Comparison of ENCODE assay signal across 8 mouse cellular contexts in the genomic region with DNA sequence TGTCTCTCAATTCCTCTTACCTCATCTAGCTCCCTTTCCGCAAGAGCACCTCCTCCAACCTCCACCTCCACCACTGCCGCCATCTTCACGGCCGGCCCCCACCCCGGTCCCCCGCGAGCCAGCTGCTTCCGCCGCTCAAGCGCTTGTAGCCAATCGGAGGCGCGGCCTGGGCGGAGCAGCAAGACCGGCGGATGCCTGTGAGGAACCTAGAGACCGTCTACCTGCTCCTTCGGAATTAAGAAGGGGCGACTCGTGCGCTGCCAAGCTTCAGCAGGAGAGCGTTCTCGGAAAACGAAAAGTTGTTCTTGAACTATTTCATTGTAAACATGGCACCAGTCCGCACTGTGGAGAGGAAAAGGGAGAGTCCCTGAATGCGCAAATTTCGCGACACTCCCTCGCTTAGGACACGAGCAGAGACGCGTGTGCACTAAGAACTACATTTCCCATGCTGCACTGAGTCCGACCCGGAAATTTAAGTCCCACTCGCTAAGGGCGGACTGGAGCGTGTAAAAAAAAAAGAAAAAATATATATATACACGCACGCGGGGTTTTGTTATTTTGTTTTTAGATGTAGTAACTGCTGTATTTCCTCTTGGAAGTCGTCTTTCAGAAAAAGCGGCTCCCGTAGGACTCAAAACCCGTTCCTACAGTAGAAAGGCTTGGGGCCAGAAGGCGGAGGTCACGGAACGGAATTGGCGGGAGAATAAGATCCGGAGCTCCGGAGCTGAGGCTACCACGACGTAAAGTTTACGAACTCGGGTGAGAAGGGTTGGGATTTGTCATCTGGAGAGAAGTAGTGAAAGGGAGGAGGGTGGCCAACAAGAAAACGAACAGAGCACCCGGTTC. TPM values are rescaled to one million over a fixed set of nuclear protein-coding genes. Genes with fewer than 3 reads are reported as not detected.
DNase-seq lines count a peak whose midpoint lies in the region; ATAC-seq and TF ChIP-seq lines count a peak whose summit lies in the region.

A gene (minus strand): TSS at position 424 of the 846 bp plus-strand sequence.
A gene (plus strand): TSS at position 466 of the 846 bp plus-strand sequence.
A gene (plus strand): TSS at position 668 of the 846 bp plus-strand sequence.

- peak within 1 kb of the TSS; percentile 86 for H3K9ac ChIP-seq in heart, embryonic 11.5 days (ENCODE audit: low read depth, low read length)
- H3K9ac ChIP-seq in kidney, embryonic 16.5 days (replicated peaks; ENCODE audit: low read length), result peak within 1 kb of the TSS; percentile 78
- H3K9ac ChIP-seq in liver, adult 2 months (ENCODE audit: low read depth, low read length), result peak within 1 kb of the TSS; percentile 70

- H3K79me2 ChIP-seq in C2C12 (ENCODE audit: control insufficient read depth, insufficient read depth), result peaks cover 57% of the 10 kb centered on the region
- peaks cover 14% of the 10 kb centered on the region; the same call in 1 of the 2 replicates for H3K79me2 ChIP-seq in liver, adult 2 months (ENCODE audit: control insufficient read depth, insufficient read depth, low read length)
- peaks cover 44% of the 10 kb centered on the region for H3K79me2 ChIP-seq in myocyte (ENCODE audit: control insufficient read depth, insufficient read depth)

- H3K27ac ChIP-seq in heart, embryonic 11.5 days (ENCODE audit: low read depth, low read length), result peak within 1 kb of the TSS; percentile 74
- H3K27ac ChIP-seq in kidney, embryonic 16.5 days (ENCODE audit: low read length), result peak within 1 kb of the TSS; percentile 91
- peak within 1 kb of the TSS; percentile 72 for H3K27ac ChIP-seq in liver, adult 2 months (replicated peaks; ENCODE audit: insufficient read depth, low read depth, low read length)

- no peaks in the 10 kb centered on the region for H3K9me3 ChIP-seq in erythroblast, embryonic 14.5 days (ENCODE audit: control insufficient read depth, low read length)
- no peaks in the 10 kb centered on the region for H3K9me3 ChIP-seq in heart, embryonic 11.5 days (replicated peaks; ENCODE audit: control insufficient read depth, low read length)
- no peaks in the 10 kb centered on the region for H3K9me3 ChIP-seq in kidney, embryonic 16.5 days (ENCODE audit: low read length)

- H3ac ChIP-seq in C2C12 (ENCODE audit: control insufficient read depth, insufficient read length, low read depth) (peak within 1 kb of the TSS; percentile 71), myocyte (ENCODE audit: control insufficient read depth, insufficient read length) (peak within 1 kb of the TSS; percentile 25)

- no peak for TF ChIP-seq CTCF in C2C12 (IDR thresholded peaks at IDR 0.05; ENCODE audit: control insufficient read depth, insufficient read depth, insufficient read length)
- TF ChIP-seq CTCF in brain, embryonic 14.5 days (IDR thresholded peaks at IDR 0.05; ENCODE audit: borderline replicate concordance, extremely low read depth, insufficient read depth, insufficient read length), result no peak
- no peak for TF ChIP-seq CTCF in liver, adult 2 months (IDR thresholded peaks at IDR 0.05; ENCODE audit: low read depth, low read length)

- H3K27me3 ChIP-seq in C2C12 (ENCODE audit: control insufficient read depth, insufficient read depth, insufficient read length), result no peaks in the 10 kb centered on the region
- no peaks in the 10 kb centered on the region for H3K27me3 ChIP-seq in erythroblast, embryonic 14.5 days (ENCODE audit: control insufficient read depth)
- H3K27me3 ChIP-seq in heart, embryonic 11.5 days (ENCODE audit: control insufficient read depth, insufficient read depth, low read length), result no peaks in the 10 kb centered on the region
- H3K27me3 ChIP-seq in kidney, embryonic 16.5 days (ENCODE audit: insufficient read depth, low read length), result no peaks in the 10 kb centered on the region
- no peaks in the 10 kb centered on the region for H3K27me3 ChIP-seq in liver, adult 2 months (ENCODE audit: control insufficient read depth, insufficient read depth, low read length)
- no peaks in the 10 kb centered on the region for H3K27me3 ChIP-seq in myocyte (ENCODE audit: control insufficient read depth, insufficient read depth, insufficient read length)
- H3K27me3 ChIP-seq in splenic B cell, adult 2 months (ENCODE audit: control insufficient read depth, insufficient read depth, low read length, poor library complexity, severe bottlenecking), result no peaks in the 10 kb centered on the region

- H3K4me3 ChIP-seq in C2C12 (ENCODE audit: insufficient read depth, poor library complexity, severe bottlenecking), result peak within 1 kb of the TSS; percentile 56
- H3K4me3 ChIP-seq in erythroblast, embryonic 14.5 days (replicated peaks), result peak within 1 kb of the TSS; percentile 86
- peak within 1 kb of the TSS; percentile 82 for H3K4me3 ChIP-seq in heart, embryonic 11.5 days (ENCODE audit: low read depth, low read length)
- peak within 1 kb of the TSS; percentile 76 for H3K4me3 ChIP-seq in kidney, embryonic 16.5 days (ENCODE audit: low read length)
- H3K4me3 ChIP-seq in liver, adult 2 months (ENCODE audit: insufficient read depth, low read depth, low read length), result peak within 1 kb of the TSS; percentile 61
- peak within 1 kb of the TSS; percentile 81 for H3K4me3 ChIP-seq in myocyte

- peak; percentile 98 for DNase-seq in brain, embryonic 14.5 days (ENCODE audit: low read depth)
- DNase-seq in liver, adult 2 months (ENCODE audit: extremely low read depth, low read depth, low spot score), result peak; percentile 91
- peak; percentile 89 for DNase-seq in splenic B cell, adult 2 months (ENCODE audit: low read depth, low spot score)

- peaks cover 34% of the 10 kb centered on the region for H3K79me3 ChIP-seq in C2C12 (ENCODE audit: low read depth)

- H3K4me2 ChIP-seq in heart, embryonic 11.5 days, result peak within 1 kb of the TSS; percentile 87
- peak within 1 kb of the TSS; percentile 67 for H3K4me2 ChIP-seq in kidney, embryonic 16.5 days (replicated peaks; ENCODE audit: low read depth, low read length)
- H3K4me2 ChIP-seq in myocyte (ENCODE audit: low read depth), result peak within 1 kb of the TSS; percentile 85

- peaks cover 7% of the 10 kb centered on the region for H3K36me3 ChIP-seq in C2C12 (ENCODE audit: control insufficient read depth, insufficient read depth)
- peaks cover 27% of the 10 kb centered on the region for H3K36me3 ChIP-seq in erythroblast, embryonic 14.5 days (ENCODE audit: control insufficient read depth)
- H3K36me3 ChIP-seq in heart, embryonic 11.5 days (ENCODE audit: control insufficient read depth, insufficient read depth, low read length), result no peaks in the 10 kb centered on the region
- H3K36me3 ChIP-seq in kidney, embryonic 16.5 days (ENCODE audit: insufficient read depth, low read length), result peaks cover 5% of the 10 kb centered on the region; the same call in 1 of the 2 replicates
- H3K36me3 ChIP-seq in liver, adult 2 months (ENCODE audit: control insufficient read depth, insufficient read depth, low read length), result no peaks in the 10 kb centered on the region
- peaks cover 6% of the 10 kb centered on the region for H3K36me3 ChIP-seq in myocyte (ENCODE audit: control insufficient read depth, insufficient read depth)
- H3K36me3 ChIP-seq in splenic B cell, adult 2 months (ENCODE audit: control insufficient read depth, insufficient read depth, low read length, poor library complexity, severe bottlenecking), result no peaks in the 10 kb centered on the region

- peaks cover 52% of the 10 kb centered on the region for H3K4me1 ChIP-seq in erythroblast, embryonic 14.5 days (ENCODE audit: control insufficient read depth)
- H3K4me1 ChIP-seq in heart, embryonic 11.5 days (ENCODE audit: control insufficient read depth, insufficient read depth, low read length), result peaks cover 14% of the 10 kb centered on the region
- peaks cover 23% of the 10 kb centered on the region for H3K4me1 ChIP-seq in kidney, embryonic 16.5 days (ENCODE audit: insufficient read depth, low read length)
- peaks cover 27% of the 10 kb centered on the region for H3K4me1 ChIP-seq in liver, adult 2 months (ENCODE audit: control insufficient read depth, insufficient read depth, low read length)

- peak; percentile 59; the same call in 1 of the 2 replicates for TF ChIP-seq POLR2A in brain, embryonic 14.5 days (IDR thresholded peaks at IDR 0.05; ENCODE audit: borderline replicate concordance, extremely low read depth, insufficient read depth, insufficient read length, poor library complexity, severe bottlenecking)
- peak; percentile 59; the same call in 1 of the 2 replicates for TF ChIP-seq POLR2A in liver, adult 2 months (IDR thresholded peaks at IDR 0.05; ENCODE audit: extremely low read depth, insufficient read depth, low read length)
- peak; percentile 70 for TF ChIP-seq POLR2A in myocyte (IDR thresholded peaks at IDR 0.05; ENCODE audit: insufficient read length, low read depth)

- ATAC-seq in heart, embryonic 11.5 days (replicated peaks; ENCODE audit: insufficient number of reproducible peaks, low FRiP score, low TSS enrichment), result peak; percentile 96
- ATAC-seq in kidney, embryonic 16.5 days (ENCODE audit: low FRiP score, low TSS enrichment), result peak; percentile 98

- under 1% methylated on average over 56 of the region's 56 CpGs for WGBS in heart, embryonic 11.5 days (ENCODE audit: insufficient replicate concordance)
- WGBS in kidney, embryonic 16.5 days, result under 1% methylated on average over 56 of the region's 56 CpGs
- under 1% methylated on average over 56 of the region's 56 CpGs for WGBS in liver, adult 2 months

RNA-seq across cellular contexts. Expression of the first gene that starts in this region (rescaled TPM):
- polyA plus RNA-seq in C2C12 (2012; fragmentation: generic; extraction: Trizol) (55.8 TPM), myocyte (2012; fragmentation: generic; extraction: Trizol) (48.0 TPM)
- 65.8 and 95.5 TPM in 2 replicates for polyA plus RNA-seq in brain, embryonic 14.5 days (2012; rRNA removed)
- polyA plus RNA-seq in erythroblast, embryonic 14.5 days (2012), result 0.12 and 0.34 TPM in 2 replicates
- polyA plus RNA-seq in heart, embryonic 11.5 days (2014; fragmentation: Nextera tagmentation; extraction: Ambion mirVana), result 20.2 and 22.0 TPM in 2 replicates
- 32.7 and 34.1 TPM in 2 replicates for polyA plus RNA-seq in kidney, embryonic 16.5 days (2015; fragmentation: Nextera tagmentation; extraction: Ambion mirVana)
- 16.2 and 17.1 TPM in 2 replicates for total RNA-seq in liver, adult 2 months (2014; rRNA removed)
- polyA plus RNA-seq in liver, adult 2 months (2012; rRNA removed), result 18.3 and 21.1 TPM in 2 replicates

RNA-seq across cellular contexts. Expression of the second gene that starts in this region (rescaled TPM):
- polyA plus RNA-seq in C2C12 (2012; fragmentation: generic; extraction: Trizol) (13.2 TPM), myocyte (2012; fragmentation: generic; extraction: Trizol) (6.1 TPM)
- polyA plus RNA-seq in brain, embryonic 14.5 days (2012; rRNA removed), result 44.4 and 63.2 TPM in 2 replicates
- polyA plus RNA-seq in erythroblast, embryonic 14.5 days (2012), result 2.0 TPM in 2 replicates
- 15.7 and 18.3 TPM in 2 replicates for polyA plus RNA-seq in heart, embryonic 11.5 days (2014; fragmentation: Nextera tagmentation; extraction: Ambion mirVana)
- 34.4 and 37.5 TPM in 2 replicates for polyA plus RNA-seq in kidney, embryonic 16.5 days (2015; fragmentation: Nextera tagmentation; extraction: Ambion mirVana)
- total RNA-seq in liver, adult 2 months (2014; rRNA removed), result 4.8 and 4.9 TPM in 2 replicates
- 3.2 and 5.9 TPM in 2 replicates for polyA plus RNA-seq in liver, adult 2 months (2012; rRNA removed)

RNA-seq across cellular contexts. Expression of the third gene that starts in this region (rescaled TPM):
- polyA plus RNA-seq in C2C12 (2012; fragmentation: generic; extraction: Trizol), result 0.16 TPM
- 5.7 and 7.7 TPM in 2 replicates for polyA plus RNA-seq in brain, embryonic 14.5 days (2012; rRNA removed)
- polyA plus RNA-seq in erythroblast, embryonic 14.5 days (2012), result not detected in 2 replicates
- polyA plus RNA-seq in heart, embryonic 11.5 days (2014; fragmentation: Nextera tagmentation; extraction: Ambion mirVana), result 0.70 and 1.4 TPM in 2 replicates
- 0.99 and 1.4 TPM in 2 replicates for polyA plus RNA-seq in kidney, embryonic 16.5 days (2015; fragmentation: Nextera tagmentation; extraction: Ambion mirVana)
- total RNA-seq in liver, adult 2 months (2014; rRNA removed), result 0.18 and 0.74 TPM in 2 replicates
- polyA plus RNA-seq in liver, adult 2 months (2012; rRNA removed), result 0.75 and 0.83 TPM in 2 replicates
- polyA plus RNA-seq in myocyte (2012; fragmentation: generic; extraction: Trizol), result 0.12 TPM

Comparison
In these comparisons a context has a peak if more than half of its experiments do, and no peak if none do; other contexts are left out.
1. Peak in every context shown above with its lines: DNase-seq, ATAC-seq, H3K4me3 ChIP-seq and H3K27ac ChIP-seq.
2. RNA of the first gene that starts in this region (polyA plus RNA-seq): 65.8 to 95.5 TPM in brain, embryonic 14.5 days, 55.8 TPM in C2C12 (single experiment), 48.0 TPM in myocyte (single experiment), 32.7 to 34.1 TPM in kidney, embryonic 16.5 days, 20.2 to 22.0 TPM in heart, embryonic 11.5 days and 18.3 to 21.1 TPM in liver, adult 2 months; 0.12 to 0.34 TPM in erythroblast, embryonic 14.5 days; every median in the first group is over 10 times any median in the second.